Mouse (Mus musculus): ENCODE results near the gene Syde1.

GRCm38 (mm10) chr10:78593736-78594135 is 2.0 kb upstream of the Syde1 start:
- no peak for TF ChIP-seq POLR2A (IDR thresholded peaks at IDR 0.05; ENCODE audit: borderline replicate concordance, extremely low read depth, insufficient read depth, insufficient read length, poor library complexity, severe bottlenecking)
- no peak for TF ChIP-seq CTCF (IDR thresholded peaks at IDR 0.05; ENCODE audit: borderline replicate concordance, extremely low read depth, insufficient read depth, insufficient read length)

Measured in brain, embryonic 14.5 days (tissue).